In the genomic region with DNA sequence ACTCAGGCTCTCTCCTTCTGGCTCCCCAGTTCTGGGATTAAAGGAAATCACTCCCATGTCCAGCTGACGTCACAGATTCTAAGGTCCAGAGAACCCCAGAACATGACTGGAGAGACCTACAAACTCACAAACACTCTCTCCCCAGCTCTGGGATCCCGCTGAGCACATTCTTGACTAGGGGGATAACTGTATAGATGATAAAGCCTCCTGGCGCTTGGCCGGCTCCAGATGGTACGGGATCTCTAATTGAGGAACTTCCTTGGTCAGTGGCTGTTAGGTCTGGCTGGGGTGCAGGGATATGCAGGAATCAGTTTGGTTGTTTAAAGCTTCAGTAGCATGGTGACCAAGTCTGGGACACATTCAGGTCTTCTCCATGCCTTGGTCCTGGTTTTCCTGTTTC, we compare ENCODE assay signal across 21 mouse cellular contexts.
DNase-seq lines count a peak whose midpoint lies in the region; ATAC-seq lines count a peak whose summit lies in the region.
"Had no signal": no experiment of that assay in that cellular context is flagged by ENCODE, and none has a peak within 500 bp of the region (broad histone marks: within the 10 kb centered on the region; RNA-seq: fewer than 3 reads in every experiment).

No protein-coding gene starts in this region.

- no peaks in the 10 kb centered on the region for H3K27me3 ChIP-seq in limb, embryonic 15.5 days
- H3K27me3 ChIP-seq in limb, embryonic 10.5 days (ENCODE audit: low read depth, poor library complexity, severe bottlenecking) = peaks cover 15% of the 10 kb centered on the region; the same call in 1 of the 2 replicates
- H3K27me3 ChIP-seq: embryonic facial prominence, embryonic 13.5 days; hindbrain, embryonic 15.5 days; limb, embryonic 13.5 days; liver, embryonic 15.5 days had no signal

- no peak overlapping the region for H3K4me2 ChIP-seq in limb, embryonic 15.5 days
- H3K4me2 ChIP-seq: embryonic facial prominence, embryonic 13.5 days; hindbrain, embryonic 15.5 days; liver, embryonic 15.5 days had no signal

- 0 out of 2 replicates have a peak overlapping the region, but pooled peaks have one; percentile 51 for H3K27ac ChIP-seq in limb, embryonic 15.5 days
- H3K27ac ChIP-seq in limb, embryonic 10.5 days = no peak overlapping the region
- H3K27ac ChIP-seq: heart, adult 2 months; hindbrain, embryonic 15.5 days; left cerebral cortex, adult 2 months; liver, embryonic 15.5 days; macrophage had no signal

- no peak overlapping the region for H3K4me3 ChIP-seq in limb, embryonic 15.5 days
- H3K4me3 ChIP-seq in limb, embryonic 10.5 days = no peak overlapping the region
- H3K4me3 ChIP-seq: embryonic facial prominence, embryonic 13.5 days; heart, adult 2 months; hindbrain, embryonic 15.5 days; left cerebral cortex, adult 2 months; limb, embryonic 13.5 days; liver, embryonic 15.5 days had no signal

- peaks cover 27% of the 10 kb centered on the region for H3K4me1 ChIP-seq in limb, embryonic 15.5 days
- H3K4me1 ChIP-seq in limb, embryonic 10.5 days = peaks cover 29% of the 10 kb centered on the region
- H3K4me1 ChIP-seq: liver, embryonic 15.5 days had no signal

- ATAC-seq in cerebellum, adult (ENCODE audit: insufficient number of reproducible peaks, low FRiP score, low TSS enrichment) = no peak
- no peak for ATAC-seq in limb, embryonic 15.5 days (ENCODE audit: insufficient number of reproducible peaks, low FRiP score, low TSS enrichment, low read depth)
- ATAC-seq: CD4-positive, CD25-positive, alpha-beta regulatory T cell, adult 4 months; midbrain, embryonic 16.5 days had no signal

- H3K9me3 ChIP-seq in limb, embryonic 15.5 days = no peaks in the 10 kb centered on the region
- no peaks in the 10 kb centered on the region for H3K9me3 ChIP-seq in limb, embryonic 10.5 days (replicated peaks)
- H3K9me3 ChIP-seq: embryonic facial prominence, embryonic 13.5 days; G1E; hindbrain, embryonic 15.5 days; limb, embryonic 13.5 days; liver, embryonic 15.5 days had no signal

- no peaks in the 10 kb centered on the region for H3K36me3 ChIP-seq in limb, embryonic 15.5 days
- H3K36me3 ChIP-seq in limb, embryonic 10.5 days = no peaks in the 10 kb centered on the region
- H3K36me3 ChIP-seq: embryonic facial prominence, embryonic 13.5 days; hindbrain, embryonic 15.5 days; limb, embryonic 13.5 days; liver, embryonic 15.5 days had no signal

- H3K9ac ChIP-seq in limb, embryonic 15.5 days = no peak overlapping the region
- H3K9ac ChIP-seq: embryonic facial prominence, embryonic 13.5 days; hindbrain, embryonic 15.5 days; limb, embryonic 13.5 days; liver, embryonic 15.5 days had no signal

- DNase-seq in cerebellum, adult 11 months = peak; percentile 10
- no peak for DNase-seq in limb, embryonic 10.5 days (ENCODE audit: low spot score)
- DNase-seq in Muller cell, postnatal 12 days (ENCODE audit: inconsistent ontology term) = peak; percentile 49
- peak; percentile 68 to 79 for DNase-seq in cerebellum, postnatal 25 days
- DNase-seq in spleen, postnatal 10 days (ENCODE audit: low spot score in 2 of 2) = no peak
- no peak for DNase-seq in ovary, postnatal 14 days (ENCODE audit: low spot score)
- DNase-seq: heart, adult 2 months; heart, postnatal 10 days; kidney, adult 11 months; kidney, postnatal 14 days had no signal

- WGBS in limb, embryonic 15.5 days = 65% methylated on average over 5 of the region's 5 CpGs
- 40% methylated on average over 5 of the region's 5 CpGs for WGBS in limb, embryonic 10.5 days

Comparison
In these comparisons a context has a peak if more than half of its experiments do, and no peak if none do; other contexts are left out.
1. DNase-seq: peak in cerebellum, adult 11 months (single experiment), Muller cell, postnatal 12 days (single experiment) and cerebellum, postnatal 25 days (2 of 2); none in limb, embryonic 10.5 days (single experiment), spleen, postnatal 10 days (0 of 2) and ovary, postnatal 14 days (single experiment).